Mouse (Mus musculus) erythroblast, embryonic 14.5 days (primary cell): ENCODE measurements around the gene Taar2.

Experiments used
- GATA1 ChIP-seq: IDR thresholded peaks from 2 replicates; pipeline ENCODE4 v1.6.1; 2012; ENCODE audit warnings: low read length, inconsistent platforms, mixed read lengths
- TAL1 ChIP-seq: IDR thresholded peaks from 3 replicates; pipeline ENCODE4 v1.6.1; 2012; ENCODE audit warnings: low read length, inconsistent platforms, mixed read lengths

- TF ChIP-seq TAL1 (no peak), GATA1 (no peak)
Measured at GRCm38 (mm10) chr10:23901119-23901518, 37.3 kb upstream of the Taar2 start.
